Comparison of ENCODE assay signal across 8 mouse cellular contexts in the genomic region with DNA sequence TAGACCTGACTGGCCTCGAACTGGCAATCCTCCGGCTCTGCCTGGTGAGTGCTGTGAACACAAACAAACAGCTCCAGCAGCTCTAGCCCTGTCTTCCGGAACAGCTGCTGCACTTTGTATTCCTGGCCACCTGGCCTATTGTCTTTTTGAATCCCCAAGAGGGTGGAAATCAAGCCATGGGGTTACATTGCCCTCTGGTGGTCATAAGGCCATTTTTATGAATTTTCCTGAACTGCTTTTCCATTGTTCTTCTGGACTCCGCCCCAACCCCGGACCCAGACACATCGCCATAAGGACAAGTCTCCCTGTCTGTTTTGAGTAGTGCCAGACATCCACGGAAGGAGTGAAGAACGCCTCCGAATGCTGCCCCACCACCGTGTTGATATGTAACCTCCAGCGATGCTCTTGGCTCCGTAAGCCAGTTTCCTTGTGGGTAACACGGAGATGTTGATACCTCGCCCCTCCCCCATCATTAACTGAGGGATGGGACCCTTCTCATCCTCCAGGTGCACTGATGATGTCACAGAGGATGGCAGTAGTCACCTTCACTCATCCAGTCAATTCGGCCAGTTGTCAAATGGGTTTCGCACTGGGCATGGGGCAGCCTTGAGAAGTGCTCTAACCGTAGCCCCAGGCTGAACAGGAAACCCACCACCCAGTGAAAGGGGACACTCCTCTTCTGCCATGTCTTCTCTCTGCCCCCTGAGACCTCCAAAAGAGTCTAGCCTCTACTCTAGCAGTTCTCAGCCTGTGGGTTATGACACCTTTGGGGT. TPM values are rescaled to one million over a fixed set of nuclear protein-coding genes. Genes with fewer than 3 reads are reported as not detected.
DNase-seq lines count a peak whose midpoint lies in the region; ATAC-seq and TF ChIP-seq lines count a peak whose summit lies in the region.

No protein-coding gene starts in this region.

- H3K27ac ChIP-seq in MEL (ENCODE audit: control insufficient read depth, low read depth, low read length): 0 out of 2 replicates have a peak overlapping the region, but pooled peaks have one; percentile 1
- H3K27ac ChIP-seq in forebrain, postnatal 0 days (ENCODE audit: low read depth, low read length): peak overlapping the region; percentile 22; the same call in 1 of the 2 replicates
- peak overlapping the region; percentile 64; the same call in 1 of the 2 replicates for H3K27ac ChIP-seq in layer of hippocampus, adult 2 months
- H3K27ac ChIP-seq in lung, embryonic 14.5 days (ENCODE audit: low read depth): no peak overlapping the region
- H3K27ac ChIP-seq in olfactory bulb, adult 2 months (ENCODE audit: insufficient read depth, low read depth, low read length): peak overlapping the region; percentile 58; the same call in 1 of the 2 replicates
- peak overlapping the region; percentile 69 for H3K27ac ChIP-seq in thymus, adult 2 months (ENCODE audit: control insufficient read depth, insufficient read depth, low read length)

- no peaks in the 10 kb centered on the region for H3K9me3 ChIP-seq in MEL (replicated peaks; ENCODE audit: insufficient read depth, low read length)
- H3K9me3 ChIP-seq in forebrain, postnatal 0 days (ENCODE audit: low read length): no peaks in the 10 kb centered on the region
- no peaks in the 10 kb centered on the region for H3K9me3 ChIP-seq in lung, embryonic 14.5 days (ENCODE audit: low read depth, low read length)

- WGBS in forebrain, postnatal 0 days: 14% methylated on average over 17 of the region's 17 CpGs
- 12% methylated on average over 17 of the region's 17 CpGs for WGBS in lung, embryonic 14.5 days
- 14% methylated on average over 17 of the region's 17 CpGs for WGBS in olfactory bulb, adult 2 months
- WGBS in thymus, adult 2 months: 21% methylated on average over 17 of the region's 17 CpGs

- no peak; the same call in none of the 2 replicates for TF ChIP-seq RAD21 in MEL (IDR thresholded peaks at IDR 0.05; ENCODE audit: low read depth, low read length)

- peak; percentile 89 for DNase-seq in MEL (ENCODE audit: low read depth, low spot score)
- DNase-seq in cerebellum, adult 18-20 months: peak; percentile 88
- peak; percentile 90 for DNase-seq in forebrain, postnatal 0 days
- peak; percentile 85 for DNase-seq in heart, postnatal 4 days
- DNase-seq in layer of hippocampus, adult 2 months (ENCODE audit: low spot score in 2 of 2): peak; percentile 83 to 85
- peak; percentile 96 for DNase-seq in lung, embryonic 14.5 days
- peak; percentile 85 for DNase-seq in thymus, adult 2 months

- no peaks in the 10 kb centered on the region for H3K79me2 ChIP-seq in MEL (ENCODE audit: control insufficient read depth, insufficient read depth, low read length, poor library complexity)

- H3K4me3 ChIP-seq in MEL (ENCODE audit: control insufficient read depth in 1 of 2, insufficient read depth in 1 of 2, low read depth in 2 of 2, low read length in 2 of 2): peak overlapping the region in 1 of 2 experiments; percentile 21; a peak in 1 of 4 replicates
- peak overlapping the region; percentile 19; the same call in 1 of the 2 replicates for H3K4me3 ChIP-seq in forebrain, postnatal 0 days (ENCODE audit: low read depth, low read length)
- H3K4me3 ChIP-seq in layer of hippocampus, adult 2 months: peak overlapping the region; percentile 42
- H3K4me3 ChIP-seq in lung, embryonic 14.5 days (ENCODE audit: low read depth, low read length): peak overlapping the region; percentile 30
- H3K4me3 ChIP-seq in olfactory bulb, adult 2 months (ENCODE audit: insufficient read depth, low read depth, low read length): peak overlapping the region; percentile 42
- H3K4me3 ChIP-seq in thymus, adult 2 months (ENCODE audit: control insufficient read depth, insufficient read depth, low read length): peak overlapping the region; percentile 32; the same call in 1 of the 2 replicates

- no peaks in the 10 kb centered on the region for H3K27me3 ChIP-seq in MEL (ENCODE audit: control insufficient read depth in 1 of 2, insufficient read depth in 2 of 2, low read length in 2 of 2)
- H3K27me3 ChIP-seq in forebrain, postnatal 0 days (ENCODE audit: insufficient read depth, low read length): no peaks in the 10 kb centered on the region
- H3K27me3 ChIP-seq in lung, embryonic 14.5 days (ENCODE audit: insufficient read depth, low read length): no peaks in the 10 kb centered on the region
- no peaks in the 10 kb centered on the region for H3K27me3 ChIP-seq in thymus, adult 2 months (ENCODE audit: control insufficient read depth, insufficient read depth, low read length)

- no peak for TF ChIP-seq POLR2A in MEL (IDR thresholded peaks at IDR 0.05; ENCODE audit: control insufficient read depth in 1 of 2, insufficient read depth in 1 of 2, low read depth in 1 of 2, low read length in 2 of 2, poor library complexity in 1 of 2)
- no peak for TF ChIP-seq POLR2A in olfactory bulb, adult 2 months (IDR thresholded peaks at IDR 0.05; ENCODE audit: insufficient read depth, low read depth, low read length)
- TF ChIP-seq POLR2A in thymus, adult 2 months (IDR thresholded peaks at IDR 0.05; ENCODE audit: control insufficient read depth, extremely low read depth, insufficient read depth, low read length, poor library complexity): no peak

- H3K36me3 ChIP-seq in MEL (ENCODE audit: control insufficient read depth in 1 of 2, insufficient read depth in 2 of 2, low read length in 2 of 2): peaks cover 0 to 5% of the 10 kb centered on the region in 2 experiments; a peak in 1 of 4 replicates
- H3K36me3 ChIP-seq in forebrain, postnatal 0 days (ENCODE audit: insufficient read depth): no peaks in the 10 kb centered on the region
- no peaks in the 10 kb centered on the region for H3K36me3 ChIP-seq in lung, embryonic 14.5 days (ENCODE audit: insufficient read depth)
- H3K36me3 ChIP-seq in thymus, adult 2 months (ENCODE audit: control insufficient read depth, insufficient read depth, low read length): no peaks in the 10 kb centered on the region

- ATAC-seq in forebrain, postnatal 0 days: peak; percentile 95
- ATAC-seq in lung, embryonic 14.5 days (ENCODE audit: insufficient read depth): peak; percentile 86

- H3K4me2 ChIP-seq in forebrain, postnatal 0 days (ENCODE audit: low read depth): peak overlapping the region; percentile 44
- H3K4me2 ChIP-seq in lung, embryonic 14.5 days: peak overlapping the region; percentile 62

- peak overlapping the region; percentile 48 for H3K9ac ChIP-seq in MEL (ENCODE audit: control insufficient read depth, low read depth, low read length, poor library complexity, severe bottlenecking)
- peak overlapping the region; percentile 42 for H3K9ac ChIP-seq in forebrain, postnatal 0 days
- H3K9ac ChIP-seq in lung, embryonic 14.5 days: peak overlapping the region; percentile 51

- TF ChIP-seq EP300 in MEL (IDR thresholded peaks at IDR 0.05; ENCODE audit: low read depth in 1 of 2, low read length in 2 of 2): no peak

- peak; percentile 54 to 97 (median 88) for TF ChIP-seq CTCF in MEL (IDR thresholded peaks at IDR 0.05 in 2 of 3, conservative IDR thresholded peaks at IDR 0.05 in 1 of 3; ENCODE audit: control insufficient read depth in 1 of 3, insufficient read depth in 1 of 3, low read depth in 2 of 3, low read length in 3 of 3, poor library complexity in 1 of 3, severe bottlenecking in 1 of 3)
- TF ChIP-seq CTCF in forebrain, postnatal 0 days (IDR thresholded peaks at IDR 0.05; ENCODE audit: low read depth): peak; percentile 85
- TF ChIP-seq CTCF in layer of hippocampus, adult 2 months (conservative IDR thresholded peaks at IDR 0.05): peak; percentile 90
- peak; percentile 93 for TF ChIP-seq CTCF in lung, embryonic 14.5 days (IDR thresholded peaks at IDR 0.05; ENCODE audit: low read depth)
- TF ChIP-seq CTCF in olfactory bulb, adult 2 months (IDR thresholded peaks at IDR 0.05; ENCODE audit: insufficient read depth, low read depth, low read length): peak; percentile 47
- TF ChIP-seq CTCF in thymus, adult 2 months (IDR thresholded peaks at IDR 0.05; ENCODE audit: borderline replicate concordance, control insufficient read depth, extremely low read depth, insufficient read depth, low read length, poor library complexity): peak; percentile 64; the same call in 1 of the 2 replicates

- peaks cover 4 to 11% of the 10 kb centered on the region in 2 experiments; a peak in 3 of 4 replicates for H3K4me1 ChIP-seq in MEL (ENCODE audit: control insufficient read depth in 1 of 2, insufficient read depth in 2 of 2, low read length in 2 of 2)
- peaks cover 4% of the 10 kb centered on the region for H3K4me1 ChIP-seq in forebrain, postnatal 0 days (ENCODE audit: insufficient read depth)
- no peaks in the 10 kb centered on the region for H3K4me1 ChIP-seq in lung, embryonic 14.5 days (ENCODE audit: insufficient read depth)
- peaks cover 6% of the 10 kb centered on the region for H3K4me1 ChIP-seq in olfactory bulb, adult 2 months (ENCODE audit: control insufficient read depth, insufficient read depth, low read length)
- peaks cover 34% of the 10 kb centered on the region for H3K4me1 ChIP-seq in thymus, adult 2 months (replicated peaks; ENCODE audit: control insufficient read depth, insufficient read depth, low read length)

RNA-seq across cellular contexts. Expression of gene AI467606, which starts 13.6 kb away (rescaled TPM):
- 51.1 and 54.9 TPM in 2 replicates for total RNA-seq in MEL (2012; rRNA removed)
- 100 to 1,000 TPM in 1 of 2 experiments, 10 to 100 TPM in 1; 79.4 to 101 TPM for polyA plus RNA-seq in MEL (2012; ENCODE audit: insufficient read depth in 1 of 2, insufficient read length in 2 of 2, low read depth in 1 of 2, low replicate concordance in 2 of 2, missing spikeins in 1 of 2)
- total RNA-seq in forebrain, postnatal 0 days (2014; rRNA removed): 1.4 and 1.5 TPM in 2 replicates
- polyA plus RNA-seq in forebrain, postnatal 0 days (2015; fragmentation: Nextera tagmentation; extraction: Ambion mirVana): 1.1 and 1.3 TPM in 2 replicates
- under 1 TPM; 0.71 to 0.74 TPM for total RNA-seq in heart, postnatal 4 days (2021)
- 1 to 10 TPM; 1.0 to 2.0 TPM for total RNA-seq in layer of hippocampus, adult 2 months (2021)
- 6.3 and 6.5 TPM in 2 replicates for polyA plus RNA-seq in lung, embryonic 14.5 days (2014; fragmentation: Nextera tagmentation; extraction: Ambion mirVana)
- polyA plus RNA-seq in olfactory bulb, adult 2 months (2012; ENCODE audit: insufficient read depth, insufficient read length, low replicate concordance, missing spikeins): not detected in 2 replicates
- 518 and 532 TPM in 2 replicates for polyA plus RNA-seq in thymus, adult 2 months (2012; rRNA removed)

RNA-seq across cellular contexts. Expression of gene Qprt, which starts 17.3 kb away (rescaled TPM):
- 2.5 and 2.7 TPM in 2 replicates for total RNA-seq in MEL (2012; rRNA removed)
- polyA plus RNA-seq in MEL (2012; ENCODE audit: insufficient read depth in 1 of 2, insufficient read length in 2 of 2, low read depth in 1 of 2, low replicate concordance in 2 of 2, missing spikeins in 1 of 2): 1 to 10 TPM in 1 of 2 experiments, not detected in 1; 3.7 TPM
- 0.54 and 0.90 TPM in 2 replicates for total RNA-seq in forebrain, postnatal 0 days (2014; rRNA removed)
- 0.84 and 1.2 TPM in 2 replicates for polyA plus RNA-seq in forebrain, postnatal 0 days (2015; fragmentation: Nextera tagmentation; extraction: Ambion mirVana)
- total RNA-seq in heart, postnatal 4 days (2021): under 1 TPM; 0.19 to 0.20 TPM
- not detected for total RNA-seq in layer of hippocampus, adult 2 months (2021)
- 0.22 and 0.47 TPM in 2 replicates for polyA plus RNA-seq in lung, embryonic 14.5 days (2014; fragmentation: Nextera tagmentation; extraction: Ambion mirVana)
- not detected in 2 replicates for polyA plus RNA-seq in olfactory bulb, adult 2 months (2012; ENCODE audit: insufficient read depth, insufficient read length, low replicate concordance, missing spikeins)
- polyA plus RNA-seq in thymus, adult 2 months (2012; rRNA removed): 8.0 and 10.1 TPM in 2 replicates

RNA-seq across cellular contexts. Expression of gene Zg16, which starts 17.6 kb away (rescaled TPM):
- total RNA-seq in MEL (2012; rRNA removed): 57.1 and 89.3 TPM in 2 replicates
- 10 to 100 TPM in 1 of 2 experiments, not detected in 1; 50.4 TPM for polyA plus RNA-seq in MEL (2012; ENCODE audit: insufficient read depth in 1 of 2, insufficient read length in 2 of 2, low read depth in 1 of 2, low replicate concordance in 2 of 2, missing spikeins in 1 of 2)
- total RNA-seq in forebrain, postnatal 0 days (2014; rRNA removed): not detected in 2 replicates
- polyA plus RNA-seq in forebrain, postnatal 0 days (2015; fragmentation: Nextera tagmentation; extraction: Ambion mirVana): not detected in 2 replicates
- total RNA-seq in heart, postnatal 4 days (2021): not detected
- not detected for total RNA-seq in layer of hippocampus, adult 2 months (2021)
- polyA plus RNA-seq in lung, embryonic 14.5 days (2014; fragmentation: Nextera tagmentation; extraction: Ambion mirVana): not detected in 2 replicates
- polyA plus RNA-seq in olfactory bulb, adult 2 months (2012; ENCODE audit: insufficient read depth, insufficient read length, low replicate concordance, missing spikeins): not detected in 2 replicates
- 0.73 and 1.2 TPM in 2 replicates for polyA plus RNA-seq in thymus, adult 2 months (2012; rRNA removed)

RNA-seq across cellular contexts. Expression of gene Spn, which starts 32.9 kb away (rescaled TPM):
- total RNA-seq in MEL (2012; rRNA removed): 169 and 182 TPM in 2 replicates
- polyA plus RNA-seq in MEL (2012; ENCODE audit: insufficient read depth in 1 of 2, insufficient read length in 2 of 2, low read depth in 1 of 2, low replicate concordance in 2 of 2, missing spikeins in 1 of 2): 100 to 1,000 TPM; 135 to 184 TPM
- total RNA-seq in forebrain, postnatal 0 days (2014; rRNA removed): 0.14 and 0.15 TPM in 2 replicates
- polyA plus RNA-seq in forebrain, postnatal 0 days (2015; fragmentation: Nextera tagmentation; extraction: Ambion mirVana): 0.10 TPM in 1 of 2 replicates, not detected in the other
- total RNA-seq in heart, postnatal 4 days (2021): under 1 TPM; 0.38 to 0.67 TPM
- under 1 TPM; 0.64 to 0.72 TPM for total RNA-seq in layer of hippocampus, adult 2 months (2021)
- 0.20 TPM in 1 of 2 replicates, not detected in the other for polyA plus RNA-seq in lung, embryonic 14.5 days (2014; fragmentation: Nextera tagmentation; extraction: Ambion mirVana)
- not detected in 2 replicates for polyA plus RNA-seq in olfactory bulb, adult 2 months (2012; ENCODE audit: insufficient read depth, insufficient read length, low replicate concordance, missing spikeins)
- 135 and 157 TPM in 2 replicates for polyA plus RNA-seq in thymus, adult 2 months (2012; rRNA removed)

Comparison
In these comparisons a context has a peak if more than half of its experiments do, and no peak if none do; other contexts are left out.
1. RNA of gene AI467606, which starts 13.6 kb away (polyA plus RNA-seq): 518 to 532 TPM in thymus, adult 2 months and 79.4 to 101 TPM in MEL; 6.3 to 6.5 TPM in lung, embryonic 14.5 days, 1.1 to 1.3 TPM in forebrain, postnatal 0 days and not detected in olfactory bulb, adult 2 months; every median in the first group is over 10 times any median in the second.
2. RNA of gene Zg16, which starts 17.6 kb away (polyA plus RNA-seq): 50.4 TPM in MEL; 0.73 to 1.2 TPM in thymus, adult 2 months, not detected in forebrain, postnatal 0 days, not detected in lung, embryonic 14.5 days and not detected in olfactory bulb, adult 2 months; every median in the first group is over 10 times any median in the second.
3. Peak in every context shown above with its lines, with median percentiles within 50 percentile points of each other: DNase-seq, H3K9ac ChIP-seq and CTCF ChIP-seq.